Mouse (Mus musculus) hindbrain, embryonic 12.5 days (tissue): Measurements from ENCODE around the gene Rufy1. TPM values are rescaled to one million over a fixed set of nuclear protein-coding genes. Genes with fewer than 3 reads are reported as not detected.
A peak's percentile ranks its signal among the peaks of the same experiment; 100 is the strongest.

Source experiments
- ATAC-seq: fragments of 200-750 bp; cut with Nextera tagmentation; 2 replicates; pipeline ENCODE4 v1.8.0; 2017; ENCODE audit warnings: moderate TSS enrichment; ENCODE audit not compliant: low FRiP score
- H3K27ac ChIP-seq: fragments of 300-500 bp; sonication (generic); 2 replicates; pipeline ENCODE4 v1.5.1; 2016; ENCODE audit warnings: mild to moderate bottlenecking
- H3K27me3 ChIP-seq: fragments of 300-500 bp; sonication (generic); 2 replicates; pipeline ENCODE4 v1.6.1; 2016; ENCODE audit warnings: mild to moderate bottlenecking
- H3K36me3 ChIP-seq: fragments of 300-500 bp; sonication (generic); 2 replicates; pipeline ENCODE4 v1.6.1; 2016; ENCODE audit warnings: mild to moderate bottlenecking
- H3K4me1 ChIP-seq: fragments of 300-500 bp; sonication (generic); 2 replicates; pipeline ENCODE4 v1.6.1; 2016
- H3K4me2 ChIP-seq: fragments of 300-500 bp; sonication (generic); replicated peaks from 2 replicates; pipeline ENCODE4 v1.6.1; 2016; ENCODE audit warnings: mild to moderate bottlenecking
- H3K4me3 ChIP-seq: fragments of 300-500 bp; sonication (generic); 2 replicates; pipeline ENCODE4 v1.5.1; 2016; ENCODE audit warnings: mild to moderate bottlenecking
- H3K9ac ChIP-seq: fragments of 300-500 bp; sonication (generic); 2 replicates; pipeline ENCODE4 v1.6.1; 2016; ENCODE audit warnings: mild to moderate bottlenecking, moderate library complexity
- H3K9me3 ChIP-seq: fragments of 300-500 bp; sonication (generic); replicated peaks from 2 replicates; pipeline ENCODE4 v1.6.1; 2016; ENCODE audit warnings: mild to moderate bottlenecking
- WGBS: fragments of 180-500 bp; shearing (Covaris S2); methylation state at CpG from one replicate; pipeline ENCODE4 v1.1.7; 2016; 5-methylcytosine and 5-hydroxymethylcytosine counted together
- polyA plus RNA-seq: library from polyadenylated mRNA; unstranded; fragments of >200 nt; fragmentation: Nextera tagmentation; extraction: Ambion mirVana; gene quantifications from 2 replicates; pipeline ENCODE4 v1.2.1, GENCODE M21; 2016

Gene Rufy1
- polyA plus RNA-seq: 25.8 and 26.7 TPM in 2 replicates

GRCm38 (mm10) chr11:50430277-50431133 lies at the start of gene Rufy1:
Rufy1 (minus strand) TSS chr11:50431125.
- peak within 1 kb of the TSS; percentile 72 for H3K4me3 ChIP-seq
- H3K4me2 ChIP-seq: peak within 1 kb of the TSS; percentile 62
- H3K27ac ChIP-seq: peak within 1 kb of the TSS; percentile 94
- peak; percentile 88 for ATAC-seq
- H3K9ac ChIP-seq: peak within 1 kb of the TSS; percentile 79
- WGBS: under 1% methylated on average over 87 of the region's 90 CpGs
- no peaks in the 10 kb centered on the region for H3K36me3 ChIP-seq
- H3K27me3 ChIP-seq: no peaks in the 10 kb centered on the region
- H3K4me1 ChIP-seq: peaks cover 10% of the 10 kb centered on the region
- no peaks in the 10 kb centered on the region for H3K9me3 ChIP-seq

GRCm38 (mm10) chr11:50478072-50478471 lies 47.1 kb upstream of the Rufy1 start:
- Histone ChIP-seq H3K9ac (no peak overlapping the region), H3K36me3 (no peaks in the 10 kb centered on the region), H3K4me2 (no peak overlapping the region), H3K27ac (no peak overlapping the region), H3K4me1 (peaks cover 16% of the 10 kb centered on the region), H3K9me3 (no peaks in the 10 kb centered on the region), H3K4me3 (no peak overlapping the region), H3K27me3 (no peaks in the 10 kb centered on the region)
- ATAC-seq: no peak
- 89% methylated on average over 2 of the region's 2 CpGs for WGBS

GRCm38 (mm10) chr11:50477486-50478070 lies 46.7 kb upstream of the Rufy1 start:
- H3K4me2 ChIP-seq: no peak overlapping the region
- H3K4me1 ChIP-seq: peaks cover 13% of the 10 kb centered on the region
- WGBS: 74% methylated on average over 11 of the region's 11 CpGs
- peak overlapping the region; percentile 45; the same call in 1 of the 2 replicates for H3K27ac ChIP-seq
- H3K36me3 ChIP-seq: no peaks in the 10 kb centered on the region
- no peaks in the 10 kb centered on the region for H3K9me3 ChIP-seq
- H3K27me3 ChIP-seq: no peaks in the 10 kb centered on the region
- H3K9ac ChIP-seq: no peak overlapping the region
- ATAC-seq: 0 out of 2 replicates have a peak, but pooled peaks have one; percentile 20
- H3K4me3 ChIP-seq: no peak overlapping the region

GRCm38 (mm10) chr11:50476971-50477370 lies 46.0 kb upstream of the Rufy1 start:
- 21% methylated on average over 6 of the region's 6 CpGs for WGBS
- Histone ChIP-seq H3K9ac (no peak overlapping the region), H3K36me3 (no peaks in the 10 kb centered on the region), H3K27ac (peak overlapping the region; percentile 45), H3K4me3 (no peak overlapping the region), H3K4me2 (no peak overlapping the region), H3K9me3 (no peaks in the 10 kb centered on the region), H3K4me1 (peaks cover 11% of the 10 kb centered on the region), H3K27me3 (no peaks in the 10 kb centered on the region)
- ATAC-seq: peak; percentile 82

- no peak for ATAC-seq
- Histone ChIP-seq H3K4me1 (peaks cover 11% of the 10 kb centered on the region), H3K36me3 (no peaks in the 10 kb centered on the region), H3K27me3 (no peaks in the 10 kb centered on the region), H3K4me3 (no peak overlapping the region), H3K27ac (no peak overlapping the region), H3K4me2 (no peak overlapping the region), H3K9ac (no peak overlapping the region), H3K9me3 (peaks cover 8% of the 10 kb centered on the region; the same call in 1 of the 2 replicates)
- WGBS: 73% methylated on average over 1 of the region's 1 CpGs
Observed at GRCm38 (mm10) chr11:50473933-50474332, 43.0 kb upstream of the Rufy1 start.

GRCm38 (mm10) chr11:50472161-50472939 lies 41.4 kb upstream of the Rufy1 start:
- 87% methylated on average over 11 of the region's 11 CpGs for WGBS
- Histone ChIP-seq H3K4me2 (no peak overlapping the region), H3K9me3 (peaks cover 8% of the 10 kb centered on the region; the same call in 1 of the 2 replicates), H3K4me1 (peaks cover 8% of the 10 kb centered on the region), H3K9ac (no peak overlapping the region), H3K27me3 (no peaks in the 10 kb centered on the region), H3K4me3 (no peak overlapping the region), H3K27ac (no peak overlapping the region), H3K36me3 (no peaks in the 10 kb centered on the region)
- no peak for ATAC-seq

GRCm38 (mm10) chr11:50461481-50461880 lies 30.6 kb upstream of the Rufy1 start:
- no peak overlapping the region for H3K4me3 ChIP-seq
- ATAC-seq: no peak
- WGBS: 83% methylated on average over 7 of the region's 7 CpGs
- no peak overlapping the region for H3K4me2 ChIP-seq
- H3K9ac ChIP-seq: no peak overlapping the region
- H3K36me3 ChIP-seq: no peaks in the 10 kb centered on the region
- no peaks in the 10 kb centered on the region; the same call in 1 of the 2 replicates for H3K9me3 ChIP-seq
- H3K27ac ChIP-seq: no peak overlapping the region
- H3K27me3 ChIP-seq: no peaks in the 10 kb centered on the region
- H3K4me1 ChIP-seq: peaks cover 16% of the 10 kb centered on the region

- Histone ChIP-seq H3K4me3 (no peak overlapping the region), H3K4me1 (peaks cover 25% of the 10 kb centered on the region), H3K27me3 (no peaks in the 10 kb centered on the region), H3K9me3 (no peaks in the 10 kb centered on the region; the same call in 1 of the 2 replicates), H3K4me2 (no peak overlapping the region), H3K36me3 (no peaks in the 10 kb centered on the region), H3K27ac (no peak overlapping the region), H3K9ac (no peak overlapping the region)
- 72% methylated on average over 2 of the region's 2 CpGs for WGBS
- ATAC-seq: no peak
Observed at GRCm38 (mm10) chr11:50459250-50459649, 28.3 kb upstream of the Rufy1 start.

GRCm38 (mm10) chr11:50457111-50457911 lies 26.4 kb upstream of the Rufy1 start:
- H3K36me3 ChIP-seq: no peaks in the 10 kb centered on the region
- H3K4me2 ChIP-seq: peak overlapping the region; percentile 44
- no peak overlapping the region for H3K4me3 ChIP-seq
- 4% methylated on average over 26 of the region's 26 CpGs for WGBS
- peaks cover 26% of the 10 kb centered on the region for H3K4me1 ChIP-seq
- no peaks in the 10 kb centered on the region; the same call in 1 of the 2 replicates for H3K9me3 ChIP-seq
- peak overlapping the region; percentile 66 for H3K27ac ChIP-seq
- H3K27me3 ChIP-seq: no peaks in the 10 kb centered on the region
- peak; percentile 71 for ATAC-seq
- H3K9ac ChIP-seq: 0 out of 2 replicates have a peak overlapping the region, but pooled peaks have one; percentile 35

- peak; percentile 39; the same call in 1 of the 2 replicates for ATAC-seq
- Histone ChIP-seq H3K9me3 (no peaks in the 10 kb centered on the region; the same call in 1 of the 2 replicates), H3K27ac (peak overlapping the region; percentile 66; the same call in 1 of the 2 replicates), H3K27me3 (no peaks in the 10 kb centered on the region), H3K36me3 (no peaks in the 10 kb centered on the region), H3K9ac (no peak overlapping the region), H3K4me2 (no peak overlapping the region; the same call in 1 of the 2 replicates), H3K4me1 (peaks cover 24% of the 10 kb centered on the region), H3K4me3 (no peak overlapping the region)
- 30% methylated on average over 7 of the region's 7 CpGs for WGBS
Observed at GRCm38 (mm10) chr11:50456455-50456854, 25.5 kb upstream of the Rufy1 start.

- Histone ChIP-seq H3K9me3 (no peaks in the 10 kb centered on the region), H3K9ac (no peak overlapping the region), H3K4me3 (no peak overlapping the region), H3K36me3 (no peaks in the 10 kb centered on the region), H3K4me2 (no peak overlapping the region), H3K4me1 (peaks cover 22% of the 10 kb centered on the region), H3K27ac (no peak overlapping the region), H3K27me3 (no peaks in the 10 kb centered on the region)
- 38% methylated on average over 6 of the region's 6 CpGs for WGBS
- ATAC-seq: no peak
Observed at GRCm38 (mm10) chr11:50454934-50455333, 24.0 kb upstream of the Rufy1 start.
